Mouse (Mus musculus) ES-E14 (cell line): ENCODE results near the gene Slc35e4.

Experiments
- CHD2 ChIP-seq: IDR thresholded peaks from 2 replicates; pipeline ENCODE4 v1.6.1; 2014; ENCODE audit warnings: mild to moderate bottlenecking, low read depth, low read length, inconsistent platforms
- HCFC1 ChIP-seq: IDR thresholded peaks from 2 replicates; pipeline ENCODE4 v1.6.1; 2012; ENCODE audit warnings: low read length, inconsistent platforms, borderline replicate concordance; ENCODE audit not compliant: insufficient read depth
- ZC3H11A ChIP-seq: IDR thresholded peaks from 2 replicates; pipeline ENCODE4 v1.6.1; 2012; ENCODE audit warnings: low read depth, mild to moderate bottlenecking, inconsistent platforms, low read length, borderline replicate concordance

DNA sequence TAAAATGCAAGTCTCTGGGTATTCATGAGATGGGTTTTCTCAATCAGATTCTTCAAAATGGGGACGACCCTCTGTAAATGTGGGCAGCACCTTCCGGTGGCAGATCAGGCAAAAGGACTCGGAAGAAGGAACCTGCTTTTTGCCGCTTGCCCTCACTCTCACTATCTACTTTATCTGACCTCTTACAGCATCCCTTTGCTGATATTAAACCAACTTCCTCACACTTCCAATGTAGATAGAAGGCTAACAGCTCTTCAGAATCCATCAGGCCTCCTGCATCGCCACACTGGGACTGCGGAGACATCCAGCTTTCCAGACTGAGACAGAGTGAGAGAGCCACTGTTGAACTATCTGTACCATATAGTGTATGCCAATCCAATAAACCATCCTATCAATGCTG lies 8.3 kb upstream of the Slc35e4 start:
- TF ChIP-seq ZC3H11A (no peak), CHD2 (no peak), HCFC1 (no peak)
